Mouse (Mus musculus) frontal cortex, adult (tissue): ENCODE data around the gene Grm1.
"Not testable (repeated sequence)": the region's sequence is repeated elsewhere in the genome, so short reads cannot be mapped to it uniquely, and the experiment has no call there.

Source experiments
- ATAC-seq: cut with Nextera tagmentation; 2 replicates; pipeline ENCODE4 v1.9.2; 2017; ENCODE audit warnings: mild to moderate bottlenecking, moderate library complexity, mixed read lengths; ENCODE audit not compliant: low TSS enrichment

The Grm1 gene

DNA sequence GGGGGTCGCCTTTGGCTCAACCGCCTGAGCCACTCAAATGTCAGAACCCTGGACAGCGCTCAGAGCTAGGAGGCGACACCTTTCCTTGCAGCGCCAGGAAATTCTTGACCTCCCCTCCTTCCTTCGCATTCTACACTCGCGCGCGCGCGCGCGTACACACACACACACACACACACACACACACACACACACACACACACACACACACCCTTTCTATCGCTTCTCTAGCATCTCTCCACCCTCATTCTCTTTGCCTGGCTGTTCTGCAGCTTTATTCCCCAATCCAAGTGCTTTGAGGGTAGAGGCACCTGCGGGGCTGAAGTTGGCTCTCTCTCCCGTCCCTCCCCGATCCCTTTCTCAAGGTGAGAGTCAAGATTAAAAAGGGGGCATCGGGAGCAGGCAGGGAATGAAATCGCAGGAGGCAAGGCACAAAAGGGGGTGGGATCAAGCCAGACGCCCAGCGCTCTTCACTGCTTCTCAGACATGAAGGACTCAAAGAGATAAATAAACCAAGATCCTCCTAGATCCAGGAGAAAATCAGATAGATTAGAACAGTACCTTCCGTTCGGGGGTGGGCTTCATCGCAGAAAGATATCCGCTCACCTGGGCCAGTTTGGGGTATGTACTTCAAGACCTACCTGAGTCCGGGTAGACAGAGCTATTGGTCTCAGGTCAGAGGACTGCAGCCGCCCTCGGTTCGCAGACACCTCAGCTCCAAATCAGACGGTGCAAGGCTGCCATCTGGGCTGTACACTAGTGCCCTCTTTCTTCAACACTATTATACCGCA, at the start of gene Grm1:
TSS of gene Grm1 (minus strand) at position 746 of the 788 bp plus-strand sequence.
- ATAC-seq: peak; percentile 74

DNA sequence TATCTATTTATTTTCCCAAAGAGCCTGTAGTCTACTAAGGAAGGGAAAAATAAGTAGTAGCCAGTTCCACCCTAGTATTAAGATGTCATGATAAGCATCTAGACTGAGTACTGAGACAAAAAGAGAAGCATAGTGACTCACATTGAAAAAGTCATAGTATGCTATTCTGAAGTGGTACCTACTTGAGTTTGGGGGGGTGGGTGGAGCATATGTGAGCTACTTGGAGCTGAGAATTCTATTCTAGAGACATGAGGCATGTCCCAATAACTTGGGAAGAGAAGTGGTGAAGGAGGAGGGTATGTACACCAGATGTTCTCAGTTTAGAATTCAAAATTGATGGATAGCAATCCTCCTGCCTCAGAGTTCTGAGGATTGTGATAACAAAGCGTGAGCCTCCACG, 39.6 kb upstream of the Grm1 start:
- ATAC-seq: peak; percentile 76

DNA sequence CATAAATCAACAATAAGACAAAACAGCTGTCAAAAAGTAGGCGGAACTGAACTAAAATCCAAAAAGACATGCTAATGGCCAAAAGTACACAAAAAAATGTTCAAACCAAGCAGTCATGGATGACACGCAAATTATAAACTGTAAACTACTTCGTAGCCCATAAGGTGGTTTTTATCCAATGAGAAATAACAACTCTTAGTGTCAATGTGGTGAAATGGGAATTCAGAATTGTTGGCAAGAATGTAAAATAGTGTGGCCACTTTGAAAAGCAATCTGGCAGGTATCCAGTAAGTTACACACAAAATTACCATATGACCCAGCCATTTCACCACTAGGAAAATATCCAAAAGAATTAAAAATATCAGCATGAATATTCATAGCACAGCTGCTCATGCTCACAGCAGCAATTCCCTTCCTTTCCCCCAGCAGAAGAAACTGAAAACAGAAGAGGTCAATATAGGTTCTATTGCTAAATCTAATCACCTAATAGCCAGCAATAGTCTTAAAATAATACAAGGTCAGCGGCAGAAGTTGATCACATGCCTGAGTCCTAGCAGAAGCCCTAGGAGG, 16.4 kb upstream of the Grm1 start:
- no peak for ATAC-seq

DNA sequence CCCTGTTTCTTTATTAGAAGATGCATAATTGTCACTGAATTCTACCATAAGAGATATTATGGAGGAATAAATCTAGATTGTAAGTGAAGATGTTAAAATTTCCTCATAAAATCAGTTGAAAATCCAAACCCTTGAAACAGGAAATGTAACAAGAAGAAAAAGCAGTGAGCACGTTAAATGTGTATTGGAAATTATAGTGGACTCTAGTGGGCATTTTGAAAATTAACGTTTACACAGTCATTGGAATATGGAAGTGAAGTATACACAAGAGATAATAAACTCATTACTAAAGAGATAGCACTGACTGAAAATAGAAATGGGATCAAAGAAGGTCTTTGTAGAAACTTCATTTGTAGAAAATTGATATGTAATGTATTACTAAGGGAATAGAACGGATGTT, 4.2 kb upstream of the Grm1 start:
- no peak for ATAC-seq

DNA sequence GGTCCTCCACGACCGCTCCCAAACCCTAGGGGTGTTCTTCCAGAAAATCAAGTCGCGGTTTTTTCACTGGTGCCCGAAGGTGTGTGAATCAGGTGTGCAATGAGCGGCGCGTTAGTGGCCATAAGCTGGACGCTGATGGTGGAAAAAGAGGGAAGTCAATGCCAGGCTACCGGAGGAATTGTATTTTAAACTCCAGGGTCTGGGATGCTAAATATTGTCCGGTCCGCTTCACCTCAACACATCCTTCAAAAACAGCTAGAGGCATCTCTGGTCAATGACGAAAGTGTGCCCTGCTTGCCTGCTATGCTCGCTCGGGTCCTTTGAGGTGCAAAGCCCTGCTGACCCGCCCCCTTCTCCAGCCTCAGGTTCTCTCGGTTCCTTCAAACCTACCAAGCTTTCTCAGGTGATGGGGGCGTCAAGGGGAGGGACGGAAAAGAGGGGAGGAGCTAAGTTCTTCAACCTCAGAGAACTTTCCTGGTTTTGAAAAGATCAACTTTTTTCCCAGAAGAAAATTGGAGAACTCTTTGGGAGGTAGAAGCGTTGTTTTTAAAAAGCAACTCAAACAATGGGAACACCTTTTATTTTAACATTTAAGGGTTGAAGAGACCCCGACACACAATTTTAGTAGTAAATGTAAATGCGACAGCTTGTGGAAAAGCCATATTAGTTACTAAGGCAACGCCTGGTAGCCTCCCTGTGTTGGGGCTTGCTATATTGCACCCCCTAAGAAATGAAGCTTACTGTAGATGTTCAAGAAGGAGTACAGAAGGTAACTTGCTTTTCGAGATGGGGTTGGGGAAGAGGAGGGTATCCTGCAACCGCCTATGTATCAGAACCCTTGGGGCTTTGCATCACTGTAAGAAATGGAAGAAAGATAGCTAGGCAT, 1.2 kb downstream of the Grm1 start:
- ATAC-seq: peak; percentile 41

DNA sequence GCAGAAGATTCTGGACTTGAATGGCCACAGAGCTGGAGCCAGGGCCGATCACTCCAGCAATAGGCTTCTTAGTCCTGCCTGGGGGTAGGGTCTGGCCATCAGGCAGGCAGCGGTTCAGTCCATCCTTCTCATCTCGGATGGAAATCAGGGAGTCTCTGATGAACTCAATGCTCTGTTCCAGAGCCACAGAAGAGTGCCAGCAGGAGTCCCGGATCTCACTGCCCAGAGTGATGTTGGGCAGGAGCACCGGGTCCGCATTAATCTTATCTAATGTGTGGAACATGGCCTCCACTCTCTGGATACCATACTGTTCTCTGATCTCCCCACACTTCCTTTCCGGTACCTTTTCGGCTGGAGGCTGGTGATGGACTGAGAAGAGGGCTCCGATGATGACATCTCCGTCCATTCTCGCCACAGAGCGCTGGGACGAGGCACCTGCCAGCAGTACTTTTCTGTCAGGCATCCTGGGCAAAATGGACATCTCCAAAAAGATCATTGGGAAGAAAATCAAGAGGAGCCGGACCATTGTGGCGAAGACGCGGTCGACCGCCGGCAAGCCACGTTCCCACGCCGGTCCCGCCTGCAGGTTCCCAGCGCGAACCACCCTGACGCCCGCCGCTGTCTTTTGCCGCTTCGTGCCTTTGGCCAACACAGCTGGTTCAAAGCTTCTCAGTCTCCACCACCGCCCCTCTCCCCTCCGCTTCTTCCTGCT, 2.0 kb downstream of the Grm1 start:
- ATAC-seq: peak; percentile 30

DNA sequence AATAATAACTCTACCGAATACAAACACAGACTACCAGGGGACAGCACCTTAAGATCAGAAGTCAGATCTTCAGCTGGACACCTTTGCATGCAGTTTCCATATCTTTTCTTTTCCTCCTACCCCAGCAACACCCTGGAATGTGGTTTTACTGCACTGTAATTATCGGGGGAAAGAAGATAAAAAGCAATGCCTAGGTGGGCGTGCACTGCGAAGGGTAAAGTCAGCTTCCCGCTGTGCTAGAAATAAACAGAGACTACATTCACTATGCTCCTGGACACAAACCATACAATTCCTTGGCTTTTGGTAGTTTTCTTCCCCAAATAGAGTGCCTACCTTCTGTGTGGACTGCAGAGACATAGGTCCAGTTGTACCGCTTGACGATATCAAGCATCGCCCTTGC, 2.6 kb downstream of the Grm1 start:
- peak; percentile 10; the same call in 1 of the 2 replicates for ATAC-seq

DNA sequence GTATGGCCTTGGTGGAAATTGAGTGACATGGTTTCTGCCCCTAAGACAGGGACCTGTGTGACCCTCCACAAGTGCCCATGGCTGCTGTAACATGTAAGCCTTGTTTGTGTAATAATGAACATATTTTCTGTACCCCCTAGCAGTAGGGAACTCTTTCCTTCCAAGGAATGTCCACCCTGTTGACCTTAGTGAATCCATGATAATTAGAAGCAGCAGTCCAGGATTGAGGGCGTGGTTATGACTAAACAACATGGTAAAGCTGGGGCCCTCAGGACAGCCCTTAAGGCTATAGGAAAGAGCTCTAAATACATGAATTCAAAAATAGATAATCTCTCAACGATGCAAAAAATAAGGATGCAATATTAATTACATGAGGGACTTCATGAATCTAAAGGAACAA, 17.0 kb downstream of the Grm1 start:
- no peak for ATAC-seq

DNA sequence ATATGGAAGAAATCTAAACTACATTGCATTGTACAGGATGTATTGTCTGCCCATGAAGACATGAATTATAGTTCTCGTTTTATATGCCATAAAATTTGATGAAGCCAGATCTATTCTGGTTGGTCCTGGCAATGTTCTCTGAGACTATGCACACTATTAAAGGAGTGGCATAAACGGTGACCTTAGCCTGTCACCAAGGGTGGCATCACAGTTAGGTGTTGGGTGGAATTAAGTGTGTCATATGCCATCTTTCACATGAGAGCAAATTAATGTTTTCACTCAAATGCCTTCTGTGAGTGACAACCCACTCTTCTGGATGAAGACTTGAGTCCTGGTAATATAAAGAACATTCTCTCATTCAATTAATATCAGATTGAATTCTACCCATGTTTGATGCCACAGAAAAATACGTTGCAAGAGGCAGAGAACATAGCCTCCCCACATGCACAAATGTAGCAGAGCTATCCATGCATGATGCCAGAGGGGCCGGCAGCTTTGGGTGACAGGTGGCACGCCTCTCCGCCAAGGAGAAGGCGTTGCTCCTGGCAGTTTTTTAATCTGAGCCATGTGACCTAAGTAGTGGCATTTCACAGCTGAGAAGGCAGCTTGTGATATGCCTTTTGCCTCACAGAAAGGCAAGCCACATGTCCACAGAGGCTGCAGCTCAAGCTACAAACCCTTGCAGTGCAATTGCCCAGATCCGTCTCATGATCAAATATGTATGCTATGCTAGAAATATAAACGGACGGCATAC, 20.7 kb downstream of the Grm1 start:
- ATAC-seq: peak; percentile 92

DNA sequence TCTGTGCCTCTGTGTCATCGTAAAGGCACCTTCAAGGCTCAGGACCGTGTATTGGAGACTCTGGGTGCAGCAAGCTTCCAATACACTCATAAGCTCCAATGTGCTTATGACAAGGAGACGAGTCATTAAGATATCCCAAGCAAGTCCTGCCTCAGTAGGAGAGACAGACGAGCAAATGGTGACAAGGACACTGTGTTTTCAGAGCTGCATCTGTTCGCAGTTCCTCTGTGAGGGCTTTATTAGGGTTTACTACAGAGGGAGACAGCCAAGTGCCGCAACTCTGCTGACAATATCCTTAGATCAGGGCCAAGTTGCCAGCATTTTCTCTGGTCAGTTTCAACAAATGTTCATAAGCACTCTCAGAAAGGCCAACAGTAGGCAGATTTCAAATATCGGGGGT, 32.8 kb downstream of the Grm1 start:
- peak; percentile 53; the same call in 1 of the 2 replicates for ATAC-seq

DNA sequence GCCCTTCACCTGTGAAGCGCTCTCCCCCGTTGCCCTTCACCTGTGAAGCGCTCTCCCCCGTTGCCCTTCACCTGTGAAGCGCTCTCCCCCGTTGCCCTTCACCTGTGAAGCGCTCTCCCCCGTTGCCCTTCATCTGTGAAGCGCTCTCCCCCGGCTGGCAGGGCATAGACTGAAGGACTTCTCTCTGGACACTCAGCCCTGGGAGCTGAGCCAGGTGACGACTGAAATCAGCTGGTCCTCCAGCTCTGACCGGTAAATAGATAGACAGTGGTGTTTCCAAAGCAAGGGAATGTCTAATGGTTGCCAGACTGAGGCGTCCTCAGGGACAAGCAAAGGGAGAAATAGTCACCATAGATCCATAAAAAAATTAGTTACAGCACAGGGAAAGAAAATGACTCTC, 36.7 kb downstream of the Grm1 start:
- ATAC-seq: not testable (repeated sequence)

DNA sequence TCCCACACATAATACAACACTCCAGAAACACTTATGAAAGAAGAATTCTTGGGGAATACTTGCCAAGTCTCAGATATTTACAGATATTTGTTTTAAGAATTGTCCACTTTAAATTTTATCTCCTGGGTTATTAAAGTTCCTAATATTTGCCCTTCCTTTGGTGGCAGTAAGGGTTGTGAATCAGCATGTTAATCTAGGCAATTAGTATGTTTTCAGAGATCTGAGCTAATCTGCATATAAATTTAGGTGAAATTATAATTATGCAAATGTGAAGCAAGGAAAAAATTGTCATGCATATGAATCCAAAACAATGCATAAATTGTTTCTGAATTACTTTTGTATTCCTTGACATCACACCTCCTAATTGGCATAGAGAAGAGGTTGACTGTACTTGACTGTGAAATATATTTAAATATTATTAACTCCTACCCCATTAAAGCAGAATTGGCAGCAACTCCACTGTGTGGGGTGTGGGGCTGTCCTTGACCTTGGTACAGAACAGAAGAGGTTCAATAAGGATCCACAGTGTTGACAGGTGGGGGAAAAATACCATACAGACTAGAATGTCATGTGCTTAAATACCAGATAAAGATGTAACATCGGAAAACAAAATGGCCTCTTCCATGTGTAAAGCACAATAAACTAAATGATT, 37.6 kb downstream of the Grm1 start:
- ATAC-seq: no peak

DNA sequence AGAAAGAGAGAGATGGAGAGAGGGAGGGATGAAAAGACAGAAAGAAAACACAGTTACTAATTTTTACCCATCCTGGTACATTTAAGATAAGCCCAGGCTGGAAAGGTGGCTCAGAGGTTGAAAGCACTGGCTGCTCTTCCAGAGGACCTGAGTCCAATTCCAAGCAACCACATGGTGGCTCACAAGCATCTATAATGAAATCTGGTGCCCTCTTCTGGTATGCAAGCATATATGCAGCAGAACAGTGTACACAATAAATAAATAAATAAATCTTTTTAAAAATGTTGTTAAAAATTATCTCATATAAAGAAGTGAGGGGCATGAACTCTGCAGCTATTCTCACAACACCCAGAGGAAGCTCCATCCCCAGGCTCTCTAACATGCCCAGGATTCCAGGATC, 42.8 kb downstream of the Grm1 start:
- no peak for ATAC-seq

DNA sequence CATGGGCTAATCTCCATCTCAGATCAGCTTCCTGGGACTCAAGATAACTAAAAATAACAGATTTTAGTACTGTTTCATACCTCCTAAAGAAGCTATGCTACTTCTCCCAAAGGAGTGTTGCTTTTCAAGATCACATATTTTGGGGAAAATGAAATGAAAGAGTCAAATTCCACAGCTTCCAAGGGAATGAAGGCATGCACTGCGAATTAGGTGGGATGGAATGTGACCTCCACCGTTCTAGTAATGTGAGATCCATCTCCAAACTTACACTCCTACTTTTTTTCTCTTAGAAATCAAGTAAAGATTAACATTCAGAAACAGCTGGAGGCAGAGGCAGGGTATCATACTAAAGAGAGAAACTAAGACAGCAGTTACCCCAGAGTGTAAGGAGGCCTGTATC, 49.9 kb downstream of the Grm1 start:
- ATAC-seq: no peak

DNA sequence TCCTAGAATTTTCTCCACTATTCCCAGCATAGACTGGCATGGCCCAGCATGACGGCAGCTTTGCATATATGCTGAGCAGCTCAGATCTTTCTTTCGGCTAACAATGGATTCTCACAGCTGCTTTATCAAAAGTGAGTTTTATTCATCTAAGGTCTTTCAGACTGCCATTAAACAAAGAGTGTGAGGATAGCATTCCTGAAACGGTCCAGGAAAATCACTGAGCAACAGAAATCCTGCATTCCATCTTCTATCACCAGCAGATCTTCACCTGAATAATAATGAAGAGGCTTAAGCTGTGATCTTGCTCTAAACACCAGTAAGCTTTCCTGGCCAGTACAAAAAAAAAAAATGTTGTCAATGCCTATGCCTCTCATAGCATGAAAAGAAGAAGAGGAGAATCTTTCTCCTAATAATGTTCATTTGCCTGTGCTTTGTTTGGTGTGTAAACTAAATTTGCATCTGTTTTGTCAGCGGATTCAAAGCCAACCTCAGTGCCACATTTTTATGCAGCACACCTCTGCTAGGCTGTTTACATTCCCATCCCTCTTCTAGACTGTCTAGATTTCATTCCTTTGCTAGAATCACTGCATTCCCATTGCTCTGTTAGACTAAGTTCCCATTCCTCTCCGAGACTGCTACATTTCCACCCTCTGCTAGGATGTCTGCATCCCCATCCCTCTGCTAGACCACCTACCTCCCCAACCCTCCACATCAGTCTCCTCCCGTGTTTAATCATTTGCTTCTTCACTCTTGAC, 56.2 kb downstream of the Grm1 start:
- 0 out of 2 replicates have a peak, but pooled peaks have one; percentile 20 for ATAC-seq

DNA sequence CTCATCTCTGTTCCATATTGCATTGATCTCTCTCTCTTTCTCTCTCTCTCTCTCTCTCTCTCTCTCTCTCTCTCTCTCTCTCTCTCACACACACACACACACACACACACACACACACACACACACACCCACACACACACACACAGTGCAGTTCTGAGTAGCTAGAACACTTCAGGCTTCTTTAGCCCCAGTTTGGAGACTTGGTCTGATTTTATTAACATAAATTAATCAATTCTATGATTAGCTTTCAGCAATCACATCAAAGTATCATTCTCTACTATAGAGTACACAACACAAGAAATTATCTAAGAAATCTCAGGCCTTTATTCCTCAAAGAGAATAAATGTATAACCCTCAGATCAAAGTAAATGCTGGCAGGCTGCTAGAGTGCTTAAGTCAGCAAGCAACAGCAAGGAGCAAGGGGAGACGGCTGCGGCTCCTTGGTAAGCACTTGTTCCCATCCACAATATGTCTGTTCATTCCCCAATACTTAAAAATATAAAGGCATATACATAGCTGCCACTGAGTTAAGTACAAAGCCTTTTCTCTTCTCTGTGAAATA, 63.1 kb downstream of the Grm1 start:
- ATAC-seq: no peak

DNA sequence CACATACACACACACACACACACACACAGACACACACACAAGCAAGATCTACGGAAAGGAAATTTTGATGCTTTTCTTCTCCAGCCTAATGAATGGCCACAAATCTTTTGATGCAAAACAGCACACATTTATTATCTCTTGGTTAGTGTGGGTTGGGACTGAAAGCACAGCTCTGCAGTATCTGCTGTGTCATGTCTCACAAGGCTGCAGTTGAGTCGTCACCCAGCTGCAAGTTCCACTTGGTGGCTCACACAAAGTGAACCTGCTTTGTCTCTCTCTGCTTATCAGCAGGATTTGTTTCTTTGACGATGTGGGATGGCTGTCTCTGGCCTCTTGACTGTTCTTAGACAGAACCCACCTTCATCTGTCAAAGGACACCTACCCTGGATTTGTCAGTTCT, 68.5 kb downstream of the Grm1 start:
- peak; percentile 70 for ATAC-seq

DNA sequence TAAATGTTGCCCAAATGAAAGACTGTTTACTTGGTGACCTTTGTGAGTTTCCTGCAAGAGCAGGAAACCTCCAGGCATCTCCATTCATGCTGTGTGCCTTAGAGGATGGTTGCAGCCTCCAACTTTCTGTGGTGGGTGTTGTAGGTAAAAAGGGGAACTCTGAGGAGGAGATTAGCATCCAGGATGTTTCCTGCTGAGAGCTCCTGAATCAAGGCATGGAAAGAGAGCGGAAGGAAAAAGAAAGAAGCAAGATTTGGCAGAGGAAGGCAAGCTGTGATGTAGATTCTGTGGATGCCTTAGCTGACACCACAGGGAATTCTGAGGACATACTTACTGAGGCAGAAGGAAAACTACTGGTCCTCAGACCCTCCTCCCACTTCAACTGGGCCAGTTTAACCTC, 85.4 kb downstream of the Grm1 start:
- ATAC-seq: peak; percentile 47

DNA sequence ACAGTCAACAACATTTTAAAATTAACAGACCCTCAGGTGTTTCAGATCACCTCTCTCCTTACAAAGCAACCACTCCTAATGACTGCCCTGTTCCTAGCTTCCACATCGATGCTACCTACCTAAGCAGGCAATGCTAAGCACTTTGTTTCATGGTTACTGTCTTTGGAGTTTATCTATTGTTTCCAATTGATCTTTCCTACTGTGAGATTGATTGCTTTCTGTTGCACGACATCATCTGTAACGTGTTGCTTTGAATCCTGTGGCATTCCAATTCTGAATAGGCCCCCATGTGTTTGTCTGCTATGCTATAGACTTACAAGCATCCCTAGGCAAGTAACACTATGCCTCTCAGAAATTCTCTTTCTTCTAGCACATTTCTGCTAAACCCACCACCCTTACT, 90.4 kb downstream of the Grm1 start:
- ATAC-seq: no peak

DNA sequence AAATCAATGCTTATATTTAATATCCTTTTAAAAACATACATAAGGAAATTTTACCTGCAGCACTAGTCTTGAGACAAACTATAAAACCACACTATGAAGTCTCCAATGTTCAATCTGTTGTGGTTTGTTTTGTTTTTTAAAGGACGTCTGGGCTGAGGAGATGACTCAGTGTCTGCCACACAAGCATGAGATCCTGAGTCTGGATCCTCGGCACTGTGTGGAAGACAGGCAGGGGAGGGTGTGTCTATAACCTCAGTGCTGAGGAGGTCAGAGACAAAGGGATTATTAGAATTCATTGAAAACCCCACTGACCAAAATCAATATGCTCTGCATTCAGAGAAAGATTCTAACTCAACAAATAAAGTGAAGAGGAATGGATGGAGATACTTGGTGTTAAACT, 110.8 kb downstream of the Grm1 start:
- ATAC-seq: no peak
